Mouse (Mus musculus) stomach, embryonic 14.5 days (tissue): ENCODE measurements around the gene Clcn7. TPM values are rescaled to one million over a fixed set of nuclear protein-coding genes. Genes with fewer than 3 reads are reported as not detected.
A peak's percentile ranks its signal among the peaks of the same experiment; 100 is the strongest.

Experiments
- ATAC-seq: fragments of 200-750 bp; cut with Nextera tagmentation; 2 replicates; pipeline ENCODE4 v1.8.0; 2017; ENCODE audit warnings: low read depth, moderate TSS enrichment; ENCODE audit not compliant: insufficient number of reproducible peaks, insufficient read depth, low FRiP score
- H3K27ac ChIP-seq: fragments of 300-500 bp; sonication (generic); 2 replicates; pipeline ENCODE4 v1.5.1; 2014; ENCODE audit warnings: mild to moderate bottlenecking, low read length, moderate library complexity, mixed read lengths
- H3K27me3 ChIP-seq: fragments of 300-500 bp; sonication (generic); 2 replicates; pipeline ENCODE4 v1.6.1; 2014; ENCODE audit warnings: low read length, control low read depth, mixed read lengths; ENCODE audit not compliant: control insufficient read depth, insufficient read depth
- H3K36me3 ChIP-seq: fragments of 300-500 bp; sonication (generic); 2 replicates; pipeline ENCODE4 v1.6.1; 2014; ENCODE audit warnings: mild to moderate bottlenecking, control low read depth, low read length, moderate library complexity, mixed read lengths; ENCODE audit not compliant: control insufficient read depth, insufficient read depth
- H3K4me1 ChIP-seq: fragments of 300-500 bp; sonication (generic); 2 replicates; pipeline ENCODE4 v1.6.1; 2014; ENCODE audit warnings: low read length, control low read depth, mixed read lengths; ENCODE audit not compliant: control insufficient read depth, insufficient read depth
- H3K4me2 ChIP-seq: fragments of 300-500 bp; sonication (generic); replicated peaks from 2 replicates; pipeline ENCODE4 v1.6.1; 2014; ENCODE audit warnings: low read depth, low read length, control low read depth
- H3K4me3 ChIP-seq: fragments of 300-500 bp; sonication (generic); 2 replicates; pipeline ENCODE4 v1.5.1; 2014; ENCODE audit warnings: low read depth, low read length, control low read depth
- H3K9ac ChIP-seq: fragments of 300-500 bp; sonication (generic); replicated peaks from 2 replicates; pipeline ENCODE4 v1.6.1; 2014; ENCODE audit warnings: low read depth, mild to moderate bottlenecking, control low read depth, low read length, moderate library complexity, mixed read lengths
- H3K9me3 ChIP-seq: fragments of 300-500 bp; sonication (generic); 2 replicates; pipeline ENCODE4 v1.6.1; 2016; ENCODE audit warnings: low read depth, low read length, control low read depth; ENCODE audit not compliant: control insufficient read depth
- WGBS: fragments of 180-500 bp; shearing (Covaris S2); extraction: QIAGEN DNeasy Blood & Tissue Kit; methylation state at CpG from one replicate; pipeline ENCODE4 v1.1.7; 2014; 5-methylcytosine and 5-hydroxymethylcytosine counted together
- polyA plus RNA-seq: library from polyadenylated mRNA; unstranded; fragments of >200 nt; fragmentation: Nextera tagmentation; extraction: Ambion mirVana; gene quantifications from 2 replicates; pipeline ENCODE4 v1.2.1, GENCODE M21; 2014

Gene Clcn7
- 19.7 and 20.4 TPM in 2 replicates for polyA plus RNA-seq

DNA sequence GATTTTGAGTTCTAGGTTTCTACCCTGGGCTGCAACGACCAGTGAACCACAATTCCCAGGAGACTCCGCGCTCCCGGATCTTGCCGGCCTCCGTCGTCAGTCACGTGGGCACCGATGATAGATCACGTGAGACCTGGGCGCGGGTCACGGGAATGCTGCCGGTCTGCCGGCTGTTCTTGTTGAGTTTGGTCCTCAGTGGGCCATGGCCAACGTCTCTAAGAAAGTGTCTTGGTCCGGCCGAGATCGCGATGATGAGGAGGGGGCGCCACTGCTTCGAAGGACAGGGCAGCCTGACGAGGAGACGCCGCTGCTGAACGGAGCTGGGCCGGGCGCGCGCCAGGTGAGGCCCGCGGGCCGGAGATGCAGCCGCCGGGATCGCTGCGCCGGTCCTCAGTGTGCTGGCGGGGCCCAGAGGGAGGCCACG lies at the start of gene Clcn7:
Gene Clcn7 (plus strand): TSS at position 117 of the 424 bp plus-strand sequence.
- Histone ChIP-seq H3K27ac (no peak within 1 kb of the TSS), H3K9ac (peak within 1 kb of the TSS; percentile 59), H3K36me3 (no peaks in the 10 kb centered on the region; the same call in 1 of the 2 replicates), H3K27me3 (no peaks in the 10 kb centered on the region), H3K9me3 (no peaks in the 10 kb centered on the region), H3K4me2 (peak within 1 kb of the TSS; percentile 70), H3K4me1 (peaks cover 9% of the 10 kb centered on the region), H3K4me3 (peak within 1 kb of the TSS; percentile 96)
- WGBS, result under 1% methylated on average over 40 of the region's 40 CpGs
- ATAC-seq, result peak; percentile 95

DNA sequence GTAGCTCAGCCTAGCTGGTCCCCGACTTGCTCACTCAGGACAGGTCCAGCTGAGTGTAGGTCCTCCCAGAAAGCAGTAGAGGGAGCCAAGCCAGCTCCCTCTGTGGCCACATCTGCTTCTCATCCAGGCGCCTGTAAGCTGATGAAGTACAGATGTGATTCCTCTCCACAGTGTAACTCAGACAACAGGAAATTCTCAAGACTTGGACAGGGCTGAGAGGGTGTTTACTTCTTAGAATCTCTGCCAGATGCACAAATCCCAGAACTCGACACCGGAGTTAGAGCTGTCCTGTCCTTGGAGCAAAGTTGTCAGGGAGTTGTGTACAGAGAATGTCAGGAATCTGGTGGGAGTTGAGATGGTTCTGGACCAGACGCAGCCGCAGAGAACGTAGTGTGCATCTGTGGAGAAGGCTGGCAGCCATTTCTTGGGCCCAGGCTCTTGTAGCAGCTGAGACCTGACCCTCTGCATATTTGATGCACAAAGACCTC lies 49.7 kb upstream of the Clcn7 start, which contains the start of gene Tmem204:
Gene Tmem204 (minus strand): TSS at position 148 of the 488 bp plus-strand sequence.
- H3K4me2 ChIP-seq, result peak within 1 kb of the TSS; percentile 25; the same call in 1 of the 2 replicates
- WGBS, result 19% methylated on average over 7 of the region's 7 CpGs
- ATAC-seq, result peak; percentile 89
- no peak within 1 kb of the TSS for H3K9ac ChIP-seq
- H3K27me3 ChIP-seq, result no peaks in the 10 kb centered on the region
- peak within 1 kb of the TSS; percentile 98 for H3K27ac ChIP-seq
- H3K9me3 ChIP-seq, result no peaks in the 10 kb centered on the region
- H3K4me3 ChIP-seq, result no peak within 1 kb of the TSS
- peaks cover 42% of the 10 kb centered on the region for H3K4me1 ChIP-seq
- H3K36me3 ChIP-seq, result no peaks in the 10 kb centered on the region

DNA sequence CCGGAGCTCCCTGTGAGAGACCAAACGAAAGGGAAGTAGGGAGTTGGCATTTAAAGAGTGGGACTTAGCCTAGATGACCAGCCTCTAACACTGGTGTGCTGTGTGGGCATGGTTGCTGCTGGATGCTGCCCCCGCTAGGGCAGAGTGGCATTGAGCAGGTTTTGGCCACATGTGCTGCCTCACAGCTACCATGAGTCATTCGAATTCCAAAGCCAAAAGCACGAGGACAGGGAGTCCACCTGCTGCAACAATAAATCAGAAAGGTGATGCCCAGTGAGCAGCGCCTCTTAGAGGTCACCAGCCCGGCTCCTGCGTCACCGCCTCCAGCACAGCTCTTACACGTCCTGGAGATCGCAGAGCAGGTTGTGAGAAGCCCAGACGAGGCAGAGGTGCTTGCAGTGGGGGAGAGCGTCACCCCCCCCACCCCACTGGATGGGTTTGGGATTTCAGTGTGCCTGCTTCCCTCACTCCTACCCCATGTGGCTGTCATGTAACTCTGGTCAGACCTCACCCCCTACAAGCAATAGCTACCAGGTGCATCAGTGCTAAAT lies 48.3 kb upstream of the Clcn7 start:
- Histone ChIP-seq H3K27ac (peak overlapping the region; percentile 98), H3K4me1 (peaks cover 40% of the 10 kb centered on the region), H3K4me2 (no peak overlapping the region), H3K27me3 (no peaks in the 10 kb centered on the region), H3K36me3 (no peaks in the 10 kb centered on the region; the same call in 1 of the 2 replicates), H3K9ac (no peak overlapping the region), H3K4me3 (no peak overlapping the region), H3K9me3 (no peaks in the 10 kb centered on the region)
- 73% methylated on average over 13 of the region's 13 CpGs for WGBS
- no peak for ATAC-seq

DNA sequence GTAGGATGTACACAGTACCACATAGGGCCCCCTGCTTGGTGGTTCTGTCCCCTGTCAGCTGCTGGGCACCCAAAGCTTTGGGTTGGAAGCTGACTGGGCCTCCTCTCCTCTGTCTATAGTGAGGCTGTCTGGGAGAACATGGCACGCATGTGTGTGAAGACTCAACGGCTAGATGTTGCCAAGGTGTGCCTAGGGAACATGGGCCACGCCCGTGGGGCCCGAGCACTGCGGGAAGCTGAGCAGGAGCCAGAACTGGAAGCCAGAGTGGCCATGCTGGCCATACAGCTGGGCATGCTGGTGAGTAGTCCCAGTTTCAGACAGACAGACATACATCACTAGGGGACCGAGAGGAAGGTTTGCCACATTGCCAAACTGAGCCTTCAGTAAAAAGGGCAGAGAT lies 46.5 kb upstream of the Clcn7 start:
- H3K27me3 ChIP-seq, result no peaks in the 10 kb centered on the region
- no peak for ATAC-seq
- 92% methylated on average over 7 of the region's 7 CpGs for WGBS
- H3K36me3 ChIP-seq, result peaks cover 5% of the 10 kb centered on the region
- no peak overlapping the region for H3K4me3 ChIP-seq
- H3K27ac ChIP-seq, result no peak overlapping the region
- H3K9me3 ChIP-seq, result no peaks in the 10 kb centered on the region
- no peak overlapping the region for H3K9ac ChIP-seq
- no peak overlapping the region for H3K4me2 ChIP-seq
- H3K4me1 ChIP-seq, result peaks cover 29% of the 10 kb centered on the region

DNA sequence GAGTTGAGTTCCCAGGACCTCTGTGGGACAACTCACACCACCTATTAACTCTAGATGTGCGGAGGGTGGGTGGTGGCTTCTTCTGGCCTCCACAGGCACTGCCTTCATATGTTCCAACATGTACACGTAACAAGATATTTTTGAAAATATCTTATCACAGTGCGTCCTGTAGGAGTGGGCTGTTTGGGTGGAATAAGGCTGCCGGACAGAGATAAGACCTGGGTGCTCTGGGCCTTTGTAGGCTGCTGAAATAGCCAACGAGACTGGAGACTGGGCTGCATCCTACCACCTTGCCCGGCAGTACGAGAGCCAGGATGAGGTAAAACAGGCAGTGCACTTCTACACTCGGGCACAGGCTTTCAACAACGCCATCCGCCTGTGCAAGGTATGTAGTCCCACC lies 44.0 kb upstream of the Clcn7 start:
- ATAC-seq, result peak; percentile 66; the same call in 1 of the 2 replicates
- H3K4me2 ChIP-seq, result no peak overlapping the region

DNA sequence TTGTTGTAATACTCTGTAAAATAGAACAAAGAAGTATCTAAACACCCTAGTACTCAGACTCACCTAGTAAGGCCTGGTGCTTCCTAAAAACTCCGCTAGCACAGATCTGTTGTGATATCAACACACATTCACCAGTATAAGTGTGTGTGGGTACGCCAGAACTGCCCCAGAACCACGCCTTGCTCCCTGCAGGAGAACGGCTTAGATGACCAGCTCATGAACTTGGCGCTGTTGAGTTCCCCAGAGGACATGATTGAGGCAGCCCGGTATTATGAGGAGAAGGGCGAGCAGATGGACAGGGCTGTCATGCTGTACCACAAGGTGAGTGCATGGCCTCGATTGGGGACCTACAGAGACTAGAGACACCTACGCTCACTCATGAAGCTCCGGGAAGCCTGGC lies 42.7 kb upstream of the Clcn7 start:
- no peaks in the 10 kb centered on the region for H3K9me3 ChIP-seq
- 95% methylated on average over 10 of the region's 10 CpGs for WGBS
- no peaks in the 10 kb centered on the region for H3K4me1 ChIP-seq
- H3K4me3 ChIP-seq, result no peak overlapping the region
- H3K4me2 ChIP-seq, result no peak overlapping the region
- H3K9ac ChIP-seq, result no peak overlapping the region
- H3K27ac ChIP-seq, result no peak overlapping the region
- no peaks in the 10 kb centered on the region for H3K27me3 ChIP-seq
- ATAC-seq, result no peak
- peaks cover 18% of the 10 kb centered on the region for H3K36me3 ChIP-seq

More for the DNA sequence above, 44.0 kb upstream of the Clcn7 start:
- Histone ChIP-seq H3K4me3 (no peak overlapping the region), H3K27ac (no peak overlapping the region), H3K4me1 (peaks cover 8% of the 10 kb centered on the region), H3K9ac (no peak overlapping the region), H3K27me3 (no peaks in the 10 kb centered on the region), H3K9me3 (no peaks in the 10 kb centered on the region), H3K36me3 (peaks cover 16% of the 10 kb centered on the region)
- WGBS, result 89% methylated on average over 10 of the region's 10 CpGs

DNA sequence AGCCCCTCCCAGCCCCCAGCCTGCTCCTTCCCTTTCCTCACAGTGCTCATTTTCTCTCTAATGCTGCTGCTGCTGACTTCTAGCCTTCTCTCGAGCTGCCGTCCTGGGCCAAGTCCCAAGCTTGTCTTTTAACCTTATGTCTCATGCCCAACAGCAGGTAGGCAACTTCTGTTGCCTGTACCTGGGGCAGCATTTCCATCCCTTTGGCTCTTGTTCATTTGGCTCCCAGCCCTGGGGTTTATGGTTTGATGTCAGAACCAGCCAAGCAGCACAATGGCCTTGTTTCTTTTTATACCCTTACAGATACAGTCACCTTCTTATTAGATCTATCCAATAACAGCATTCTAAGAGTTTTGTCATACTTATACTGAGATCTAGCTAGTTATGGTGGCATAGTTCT lies 37.0 kb upstream of the Clcn7 start:
- no peak overlapping the region for H3K9ac ChIP-seq
- no peaks in the 10 kb centered on the region for H3K27me3 ChIP-seq
- H3K27ac ChIP-seq, result no peak overlapping the region
- H3K9me3 ChIP-seq, result no peaks in the 10 kb centered on the region
- no peak overlapping the region for H3K4me2 ChIP-seq
- no peaks in the 10 kb centered on the region for H3K4me1 ChIP-seq
- peaks cover 41% of the 10 kb centered on the region for H3K36me3 ChIP-seq
- H3K4me3 ChIP-seq, result no peak overlapping the region
- WGBS, result 90% methylated on average over 2 of the region's 2 CpGs
- no peak for ATAC-seq

DNA sequence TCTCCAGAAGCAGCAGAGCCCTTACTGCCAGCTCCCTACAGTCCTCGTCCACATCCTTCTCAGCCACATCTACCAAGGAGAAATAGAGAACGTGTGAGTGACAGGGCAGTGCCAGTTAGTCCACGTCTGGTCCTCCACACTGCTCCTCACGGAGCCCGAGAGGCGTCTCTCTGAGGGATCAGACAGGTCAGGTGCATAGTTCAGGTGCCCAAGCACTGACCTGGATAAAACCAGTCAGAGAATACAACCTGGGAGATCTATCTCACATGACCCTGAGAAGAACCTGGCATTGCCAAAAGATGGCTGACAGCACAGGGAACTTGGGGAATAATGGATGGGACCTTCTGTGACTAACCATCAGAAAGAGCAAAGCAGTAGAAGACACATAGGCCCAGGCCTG lies 33.1 kb upstream of the Clcn7 start:
- Histone ChIP-seq H3K27me3 (no peaks in the 10 kb centered on the region), H3K4me3 (no peak overlapping the region), H3K9me3 (no peaks in the 10 kb centered on the region), H3K36me3 (peaks cover 60% of the 10 kb centered on the region), H3K27ac (no peak overlapping the region), H3K4me1 (no peaks in the 10 kb centered on the region), H3K9ac (no peak overlapping the region), H3K4me2 (no peak overlapping the region)
- ATAC-seq, result no peak
- 89% methylated on average over 6 of the region's 6 CpGs for WGBS

DNA sequence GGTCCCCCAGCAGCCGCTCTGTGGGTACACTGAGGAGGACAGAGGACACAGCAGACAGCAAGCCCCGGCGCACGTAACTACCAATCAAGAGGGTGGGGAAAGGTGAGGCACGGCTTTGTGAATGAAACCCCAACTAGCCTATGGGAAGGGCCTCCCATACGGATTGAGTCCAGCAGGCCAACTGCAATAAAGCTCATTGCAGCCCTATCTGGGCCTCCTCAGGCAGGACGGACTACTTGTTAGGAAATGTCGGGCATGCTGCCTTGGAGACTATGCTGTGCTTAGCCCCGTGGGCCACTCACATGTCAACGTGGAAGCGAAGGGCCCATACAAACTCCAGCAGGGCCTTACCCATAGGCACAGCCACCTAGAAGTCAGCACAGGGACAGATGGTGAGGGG lies 31.9 kb upstream of the Clcn7 start:
- Histone ChIP-seq H3K9ac (no peak overlapping the region), H3K4me3 (no peak overlapping the region), H3K27ac (no peak overlapping the region), H3K4me2 (no peak overlapping the region), H3K9me3 (no peaks in the 10 kb centered on the region), H3K27me3 (no peaks in the 10 kb centered on the region), H3K4me1 (no peaks in the 10 kb centered on the region), H3K36me3 (peaks cover 72% of the 10 kb centered on the region)
- 91% methylated on average over 11 of the region's 11 CpGs for WGBS
- no peak for ATAC-seq
